Mouse (Mus musculus) kidney, embryonic 14.5 days (tissue): ENCODE data around the gene Mob3b. TPM values are rescaled to one million over a fixed set of nuclear protein-coding genes. Genes with fewer than 3 reads are reported as not detected.

ENCODE experiments used
- ATAC-seq: fragments of 200-750 bp; cut with Nextera tagmentation; 2 replicates; pipeline ENCODE4 v1.8.0; 2017; ENCODE audit warnings: moderate number of reproducible peaks, mild to moderate bottlenecking, moderate TSS enrichment, moderate library complexity; ENCODE audit not compliant: low FRiP score, low TSS enrichment
- H3K27ac ChIP-seq: fragments of 300-500 bp; sonication (generic); 2 replicates; pipeline ENCODE4 v1.5.1; 2014; ENCODE audit warnings: low read depth, mild to moderate bottlenecking, low read length, moderate library complexity, mixed read lengths
- H3K27me3 ChIP-seq: fragments of 300-500 bp; sonication (generic); 2 replicates; pipeline ENCODE4 v1.6.1; 2014; ENCODE audit warnings: mild to moderate bottlenecking, low read length; ENCODE audit not compliant: control insufficient read depth, insufficient read depth
- H3K36me3 ChIP-seq: fragments of 300-500 bp; sonication (generic); 2 replicates; pipeline ENCODE4 v1.6.1; 2014; ENCODE audit warnings: low read length, mixed read lengths; ENCODE audit not compliant: control insufficient read depth, insufficient read depth
- H3K4me1 ChIP-seq: fragments of 300-500 bp; sonication (generic); 2 replicates; pipeline ENCODE4 v1.6.1; 2014; ENCODE audit warnings: low read length, mixed read lengths; ENCODE audit not compliant: control insufficient read depth, insufficient read depth
- H3K4me2 ChIP-seq: fragments of 300-500 bp; sonication (generic); replicated peaks from 2 replicates; pipeline ENCODE4 v1.6.1; 2014; ENCODE audit warnings: low read depth, mild to moderate bottlenecking, low read length
- H3K4me3 ChIP-seq: fragments of 300-500 bp; sonication (generic); 2 replicates; pipeline ENCODE4 v1.5.1; 2014; ENCODE audit warnings: mild to moderate bottlenecking, low read length
- H3K9ac ChIP-seq: fragments of 300-500 bp; sonication (generic); 2 replicates; pipeline ENCODE4 v1.6.1; 2014; ENCODE audit warnings: low read depth, mild to moderate bottlenecking, low read length, moderate library complexity
- H3K9me3 ChIP-seq: fragments of 300-500 bp; sonication (generic); 2 replicates; pipeline ENCODE4 v1.6.1; 2016; ENCODE audit warnings: low read length; ENCODE audit not compliant: control insufficient read depth
- WGBS: fragments of 180-500 bp; shearing (Covaris S2); extraction: QIAGEN DNeasy Blood & Tissue Kit; methylation state at CpG from one replicate; pipeline ENCODE4 v1.1.7; 2014; 5-methylcytosine and 5-hydroxymethylcytosine counted together
- polyA plus RNA-seq: library from polyadenylated mRNA; unstranded; fragments of >200 nt; fragmentation: Nextera tagmentation; extraction: Ambion mirVana; gene quantifications from 2 replicates; pipeline ENCODE4 v1.2.1, GENCODE M21; 2014

The Mob3b gene
- polyA plus RNA-seq, 1 experiment from 2014 or later, result 13.3 TPM

DNA sequence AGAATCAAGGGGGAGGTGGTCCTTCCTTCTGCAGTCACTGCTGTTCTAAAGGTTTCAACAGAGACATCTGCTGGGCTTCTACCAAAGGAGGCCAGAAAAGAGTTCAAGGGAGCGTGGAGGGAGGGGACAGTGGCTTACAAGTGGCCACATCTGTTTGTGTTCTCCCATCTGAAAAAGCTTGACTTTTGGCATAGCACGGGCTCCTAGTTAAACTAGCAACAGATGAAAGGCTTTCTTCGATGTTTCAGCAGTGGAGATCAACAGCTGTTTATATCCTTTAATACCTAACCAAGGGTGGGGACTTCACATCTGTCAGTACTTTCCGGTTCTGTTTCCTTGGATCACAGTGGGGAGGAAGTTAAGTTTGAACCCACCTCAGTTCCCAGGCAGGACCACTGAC, 88.5 kb downstream of the Mob3b start:
- WGBS, result 59% methylated on average over 4 of the region's 4 CpGs
- H3K9ac ChIP-seq, result no peak overlapping the region
- H3K27ac ChIP-seq, result no peak overlapping the region
- peaks cover 11% of the 10 kb centered on the region for H3K4me1 ChIP-seq
- H3K36me3 ChIP-seq, result no peaks in the 10 kb centered on the region
- H3K27me3 ChIP-seq, result no peaks in the 10 kb centered on the region
- H3K4me3 ChIP-seq, result no peak overlapping the region
- H3K9me3 ChIP-seq, result no peaks in the 10 kb centered on the region
- no peak overlapping the region for H3K4me2 ChIP-seq
- no peak for ATAC-seq

DNA sequence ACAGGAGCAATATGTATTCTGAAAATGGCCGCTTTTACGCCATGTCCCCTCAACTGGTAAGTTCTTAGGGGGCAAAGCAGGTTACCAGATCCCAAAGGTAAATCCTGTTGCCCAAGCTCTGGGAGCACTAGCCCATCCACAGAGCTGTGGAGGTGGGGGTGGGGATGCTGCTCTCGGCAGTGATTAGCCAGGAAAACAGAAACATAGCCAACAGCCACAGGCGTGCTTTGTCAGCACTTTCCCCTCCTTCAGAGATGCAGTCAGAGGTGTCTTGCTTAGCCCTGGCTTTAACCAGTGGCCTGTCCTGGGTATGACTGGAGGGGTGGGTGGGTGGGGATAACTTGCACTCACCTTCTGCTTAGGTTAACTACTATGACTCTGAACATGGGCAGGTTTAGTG, 91.1 kb downstream of the Mob3b start:
- ATAC-seq, result no peak

DNA sequence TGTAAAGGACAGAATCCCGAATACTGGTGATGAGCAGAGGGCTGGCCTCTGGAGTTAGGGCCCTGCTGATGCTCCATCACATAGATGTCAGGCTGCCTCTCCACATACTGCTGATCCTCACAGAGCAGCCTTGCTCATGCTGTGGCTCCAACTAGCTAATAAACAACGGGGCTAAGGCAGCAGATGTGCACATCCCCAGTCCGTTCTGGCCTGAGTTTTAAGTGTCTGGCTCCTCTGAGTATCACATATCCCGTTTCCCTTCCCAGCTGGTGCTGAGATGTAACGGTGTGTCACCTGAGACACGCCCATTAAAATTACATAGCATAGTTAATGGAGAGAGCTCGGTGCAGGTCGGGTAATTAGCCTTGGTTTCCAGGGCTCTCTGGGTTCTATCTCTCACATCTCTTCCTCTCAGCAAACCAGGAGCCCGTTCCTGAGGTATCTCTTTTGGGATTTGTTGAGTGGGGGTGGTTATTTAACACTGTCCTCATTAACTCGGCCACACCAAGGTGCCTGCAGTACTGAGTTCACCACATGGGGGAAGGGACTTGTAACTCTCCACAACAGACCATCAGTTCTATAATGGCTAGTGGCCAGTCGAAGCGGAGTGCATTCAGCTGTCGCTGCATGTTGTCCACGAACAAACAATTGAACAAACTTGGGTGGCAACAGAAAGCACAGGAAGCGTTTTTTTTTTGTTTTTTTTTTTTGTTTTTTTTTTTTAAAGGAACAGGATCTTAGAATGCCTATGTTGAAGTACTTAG, 92.0 kb downstream of the Mob3b start:
- ATAC-seq, result peak; percentile 69

More for the DNA sequence above, 91.1 kb downstream of the Mob3b start:
- H3K9me3 ChIP-seq, result no peaks in the 10 kb centered on the region
- no peaks in the 10 kb centered on the region for H3K27me3 ChIP-seq
- H3K4me3 ChIP-seq, result no peak overlapping the region
- WGBS, result 67% methylated on average over 4 of the region's 4 CpGs
- H3K27ac ChIP-seq, result no peak overlapping the region
- no peaks in the 10 kb centered on the region for H3K36me3 ChIP-seq
- H3K4me2 ChIP-seq, result no peak overlapping the region
- no peak overlapping the region for H3K9ac ChIP-seq
- H3K4me1 ChIP-seq, result peaks cover 15% of the 10 kb centered on the region

DNA sequence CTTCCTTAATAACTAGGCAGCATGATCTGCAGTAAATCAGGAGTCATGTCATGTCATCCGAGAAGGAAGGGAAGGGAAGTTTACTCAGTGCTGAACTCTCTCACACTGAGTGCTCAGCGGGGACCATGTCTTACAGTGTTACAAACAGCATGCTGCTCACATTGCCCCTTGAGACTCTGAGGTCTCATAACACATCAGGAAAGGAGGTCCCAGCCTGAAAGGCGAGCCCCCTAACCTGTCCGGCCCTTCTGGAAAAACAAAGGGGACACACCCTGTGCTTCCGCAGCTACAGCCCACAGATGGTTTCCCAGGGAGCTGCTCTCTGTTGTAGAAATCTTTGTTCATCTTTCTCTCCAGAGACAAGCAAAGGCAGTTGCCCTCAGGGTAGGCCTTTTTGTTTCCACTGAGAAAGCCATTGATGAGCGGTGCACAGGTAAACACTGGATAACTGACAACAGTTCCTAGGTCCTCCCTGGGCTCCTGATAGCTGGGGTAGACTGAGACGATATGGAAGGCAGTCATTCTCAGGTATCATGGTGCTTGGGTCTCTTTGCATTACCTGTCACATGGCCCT, 94.1 kb downstream of the Mob3b start:
- Histone ChIP-seq H3K4me3 (no peak overlapping the region), H3K4me2 (no peak overlapping the region), H3K27ac (no peak overlapping the region), H3K4me1 (peaks cover 15% of the 10 kb centered on the region), H3K9ac (no peak overlapping the region), H3K27me3 (no peaks in the 10 kb centered on the region), H3K36me3 (no peaks in the 10 kb centered on the region), H3K9me3 (no peaks in the 10 kb centered on the region)
- WGBS, result 34% methylated on average over 7 of the region's 7 CpGs
- ATAC-seq, result peak; percentile 26; the same call in 1 of the 2 replicates

More for the DNA sequence above, 92.0 kb downstream of the Mob3b start:
- H3K4me2 ChIP-seq, result peak overlapping the region; percentile 15; the same call in 1 of the 2 replicates
- H3K27ac ChIP-seq, result no peak overlapping the region
- no peak overlapping the region for H3K4me3 ChIP-seq
- no peaks in the 10 kb centered on the region for H3K27me3 ChIP-seq
- no peaks in the 10 kb centered on the region for H3K9me3 ChIP-seq
- peaks cover 15% of the 10 kb centered on the region for H3K4me1 ChIP-seq
- 23% methylated on average over 15 of the region's 15 CpGs for WGBS
- H3K36me3 ChIP-seq, result no peaks in the 10 kb centered on the region
- no peak overlapping the region for H3K9ac ChIP-seq

DNA sequence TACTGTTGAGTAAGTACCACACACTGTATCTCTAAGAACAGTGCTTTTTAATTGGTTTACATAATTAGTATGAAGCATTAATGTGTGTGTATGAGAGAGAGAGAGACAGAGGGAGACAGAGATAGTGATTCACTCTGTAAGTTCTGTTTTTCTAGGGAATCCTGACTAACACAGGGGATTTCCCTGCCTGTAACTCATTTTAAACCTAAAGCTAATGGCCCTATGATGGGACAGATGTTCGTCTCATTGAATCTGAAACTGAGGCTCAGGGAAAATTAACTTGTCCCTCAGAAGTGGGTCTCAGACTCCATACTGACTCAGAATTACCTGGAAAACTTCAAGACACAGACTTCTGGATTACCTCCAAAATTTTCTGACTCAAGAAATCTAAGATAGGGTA, 96.3 kb downstream of the Mob3b start:
- no peak overlapping the region for H3K27ac ChIP-seq
- WGBS, result 72% methylated on average over 1 of the region's 1 CpGs

DNA sequence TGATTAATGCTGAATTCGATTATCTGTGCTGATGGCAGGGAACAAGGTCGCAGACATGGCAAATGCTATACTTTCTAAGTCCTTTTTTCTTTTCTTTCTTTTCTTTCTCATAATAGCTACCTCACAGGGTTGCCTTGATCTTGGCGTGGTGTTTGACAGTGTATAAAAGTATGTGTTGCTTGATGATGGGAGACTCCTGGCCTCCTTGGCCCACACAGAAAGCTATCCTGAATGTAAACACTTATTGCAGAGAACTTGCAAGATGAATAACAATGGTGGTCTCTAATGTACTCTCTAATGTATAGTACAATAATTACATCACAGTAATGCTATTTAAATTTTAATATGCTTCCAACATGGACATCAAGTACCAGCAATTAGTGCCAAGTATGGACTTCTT, 96.9 kb downstream of the Mob3b start:
- Histone ChIP-seq H3K9me3 (no peaks in the 10 kb centered on the region), H3K9ac (no peak overlapping the region), H3K4me3 (no peak overlapping the region), H3K4me2 (no peak overlapping the region), H3K4me1 (peaks cover 10% of the 10 kb centered on the region), H3K36me3 (no peaks in the 10 kb centered on the region), H3K27me3 (no peaks in the 10 kb centered on the region), H3K27ac (no peak overlapping the region)
- no peak for ATAC-seq
- 87% methylated on average over 3 of the region's 3 CpGs for WGBS

More for the DNA sequence above, 96.3 kb downstream of the Mob3b start:
- no peak overlapping the region for H3K9ac ChIP-seq
- peaks cover 15% of the 10 kb centered on the region for H3K4me1 ChIP-seq
- H3K36me3 ChIP-seq, result no peaks in the 10 kb centered on the region
- ATAC-seq, result no peak
- H3K27me3 ChIP-seq, result no peaks in the 10 kb centered on the region
- H3K9me3 ChIP-seq, result no peaks in the 10 kb centered on the region
- H3K4me3 ChIP-seq, result no peak overlapping the region
- H3K4me2 ChIP-seq, result no peak overlapping the region

DNA sequence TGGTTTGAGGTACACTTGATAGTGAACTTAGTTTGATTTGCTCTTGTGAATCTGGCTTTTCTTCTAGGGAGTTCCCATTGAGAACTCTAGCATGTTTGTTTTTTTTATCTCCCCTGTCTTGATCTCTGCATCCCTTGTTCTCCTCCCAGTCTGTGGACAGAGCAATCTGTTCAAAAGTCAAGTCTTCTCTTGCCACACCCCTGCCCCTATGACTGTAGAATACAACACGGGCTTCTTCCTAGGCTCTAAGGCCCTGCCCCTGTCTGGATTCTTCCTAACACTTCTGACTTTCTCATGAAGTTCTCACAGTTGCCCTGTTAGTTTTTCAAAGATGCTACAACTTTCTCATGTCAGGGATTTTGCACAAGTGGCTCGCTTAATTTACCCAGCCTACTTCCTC, 102.9 kb downstream of the Mob3b start:
- H3K27ac ChIP-seq, result no peak overlapping the region
- H3K36me3 ChIP-seq, result no peaks in the 10 kb centered on the region
- H3K9ac ChIP-seq, result no peak overlapping the region
- no peak overlapping the region for H3K4me2 ChIP-seq
- no peaks in the 10 kb centered on the region for H3K27me3 ChIP-seq
- peaks cover 7% of the 10 kb centered on the region for H3K4me1 ChIP-seq
- H3K9me3 ChIP-seq, result no peaks in the 10 kb centered on the region
- WGBS, result 79% methylated on average over 2 of the region's 2 CpGs
- no peak for ATAC-seq
- H3K4me3 ChIP-seq, result no peak overlapping the region

DNA sequence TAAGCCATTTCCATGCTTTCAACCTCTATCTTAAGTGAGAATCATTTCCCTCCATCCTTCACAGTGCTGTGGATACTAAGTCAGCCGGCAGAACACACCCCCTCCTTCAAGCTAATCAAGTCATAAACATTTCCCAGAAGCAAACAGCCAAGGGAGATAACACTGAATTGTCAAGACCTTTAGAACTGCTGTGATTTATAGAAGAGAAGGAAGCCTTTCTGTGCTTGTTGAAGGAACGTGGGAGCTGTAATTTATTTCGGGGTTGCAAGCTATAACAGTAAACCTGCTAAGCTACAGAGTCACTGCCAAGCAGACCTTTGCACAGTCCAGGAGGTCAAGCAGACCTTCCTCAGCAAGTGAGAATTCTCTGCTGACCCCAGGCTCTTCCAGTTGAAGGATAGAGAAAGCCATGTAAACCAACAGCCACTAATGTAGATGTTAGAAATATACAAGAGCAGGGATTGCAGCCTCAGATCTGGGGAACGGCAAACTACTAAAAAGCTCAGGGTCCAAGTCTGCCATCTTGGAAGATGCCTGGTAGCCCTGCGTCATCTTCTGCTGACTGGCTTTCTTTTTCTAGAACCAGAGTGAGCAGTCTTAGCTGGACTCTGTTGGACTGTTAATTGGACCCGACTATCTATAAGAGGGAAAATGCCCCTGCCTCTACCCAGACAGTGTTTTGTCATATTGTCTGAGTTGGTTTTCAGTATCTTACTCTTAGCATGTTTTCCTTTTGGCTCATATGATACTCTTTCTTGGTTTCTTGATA, 104.9 kb downstream of the Mob3b start:
- Histone ChIP-seq H3K27me3 (no peaks in the 10 kb centered on the region), H3K9ac (no peak overlapping the region), H3K4me1 (peaks cover 7% of the 10 kb centered on the region), H3K27ac (no peak overlapping the region), H3K9me3 (no peaks in the 10 kb centered on the region), H3K4me2 (no peak overlapping the region), H3K4me3 (no peak overlapping the region), H3K36me3 (no peaks in the 10 kb centered on the region)
- ATAC-seq, result peak; percentile 88; the same call in 1 of the 2 replicates
- WGBS, result 38% methylated on average over 6 of the region's 6 CpGs

DNA sequence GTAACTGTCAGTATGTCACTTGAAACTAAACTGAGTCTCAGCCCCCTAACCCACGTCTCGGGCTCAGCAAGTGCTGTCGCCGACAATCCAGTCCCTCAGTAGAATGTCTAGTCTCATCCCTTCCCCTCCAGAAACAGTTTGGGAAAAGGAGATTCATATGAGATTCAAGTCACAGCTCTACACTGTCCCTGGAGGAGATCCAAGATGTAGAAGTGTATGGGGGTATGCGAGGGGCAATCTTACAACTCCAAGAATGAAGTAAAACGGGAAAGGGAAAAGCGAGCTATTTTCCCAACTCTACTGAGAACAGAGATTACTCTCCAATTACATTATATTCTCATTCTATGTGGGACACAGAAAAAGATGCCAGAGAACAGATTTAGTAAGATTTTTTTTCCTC, 106.1 kb downstream of the Mob3b start:
- Histone ChIP-seq H3K36me3 (no peaks in the 10 kb centered on the region), H3K27ac (no peak overlapping the region), H3K4me2 (no peak overlapping the region), H3K27me3 (no peaks in the 10 kb centered on the region), H3K4me3 (no peak overlapping the region), H3K9me3 (no peaks in the 10 kb centered on the region), H3K9ac (no peak overlapping the region), H3K4me1 (peaks cover 7% of the 10 kb centered on the region)
- no peak for ATAC-seq
- WGBS, result 70% methylated on average over 7 of the region's 7 CpGs
